Comparison of ENCODE assay signal across 13 mouse cellular contexts in the genomic region with DNA sequence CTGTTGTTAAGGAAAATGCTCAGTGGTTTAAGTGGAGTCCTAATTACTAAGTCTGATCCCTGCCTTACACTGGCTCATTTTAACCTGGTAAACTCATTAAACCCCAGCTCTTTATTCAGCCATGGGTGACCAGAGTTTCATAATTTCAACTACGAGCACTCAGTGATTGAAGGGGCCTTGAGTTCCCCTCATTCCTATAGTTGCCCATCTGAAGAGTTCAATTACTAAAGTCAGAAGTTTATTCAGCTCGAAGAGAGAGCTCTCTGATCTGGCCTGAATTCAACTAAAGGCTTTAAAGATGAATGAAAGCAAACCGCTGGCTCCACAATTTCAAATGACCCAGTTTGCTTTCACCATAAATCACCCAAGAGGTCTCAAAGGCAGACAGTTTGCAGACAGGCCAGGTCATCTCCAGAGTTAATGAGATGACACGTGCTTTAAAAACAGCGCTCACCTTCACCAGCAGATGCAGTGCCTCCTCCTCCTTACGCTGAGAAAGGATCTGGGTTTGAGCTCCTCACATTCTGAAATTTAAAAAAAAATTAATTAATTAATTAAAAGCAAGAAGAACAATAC.
DNase-seq lines count a peak whose midpoint lies in the region; ATAC-seq and TF ChIP-seq lines count a peak whose summit lies in the region.
"Had no signal": no experiment of that assay in that cellular context is flagged by ENCODE, and none has a peak within 500 bp of the region (broad histone marks: within the 10 kb centered on the region; RNA-seq: fewer than 3 reads in every experiment).

No protein-coding gene starts in this region.

- peaks cover 9% of the 10 kb centered on the region for H3K4me1 ChIP-seq in forebrain, embryonic 14.5 days (ENCODE audit: control insufficient read depth, insufficient read depth, low read length)
- peaks cover 16% of the 10 kb centered on the region for H3K4me1 ChIP-seq in forebrain, embryonic 15.5 days
- H3K4me1 ChIP-seq in kidney, postnatal 0 days (replicated peaks; ENCODE audit: insufficient read depth, low read length) = peaks cover 5% of the 10 kb centered on the region; the same call in 1 of the 2 replicates
- peaks cover 19% of the 10 kb centered on the region for H3K4me1 ChIP-seq in neural tube, embryonic 15.5 days
- H3K4me1 ChIP-seq: heart, embryonic 12.5 days; liver, embryonic 15.5 days had no signal

- H3K27ac ChIP-seq in forebrain, embryonic 14.5 days (ENCODE audit: low read depth, low read length) = no peak overlapping the region
- H3K27ac ChIP-seq in forebrain, embryonic 15.5 days (replicated peaks) = no peak overlapping the region
- H3K27ac ChIP-seq in kidney, postnatal 0 days = no peak overlapping the region
- no peak overlapping the region for H3K27ac ChIP-seq in neural tube, embryonic 15.5 days (replicated peaks)
- H3K27ac ChIP-seq: liver, embryonic 15.5 days had no signal

- H3K27me3 ChIP-seq in forebrain, embryonic 14.5 days (replicated peaks; ENCODE audit: control insufficient read depth, insufficient read depth, low read length) = no peaks in the 10 kb centered on the region
- no peaks in the 10 kb centered on the region for H3K27me3 ChIP-seq in forebrain, embryonic 15.5 days
- H3K27me3 ChIP-seq in kidney, postnatal 0 days (ENCODE audit: insufficient read depth, low read length) = no peaks in the 10 kb centered on the region
- H3K27me3 ChIP-seq in neural tube, embryonic 15.5 days (replicated peaks) = no peaks in the 10 kb centered on the region
- H3K27me3 ChIP-seq: heart, embryonic 12.5 days; liver, embryonic 15.5 days had no signal

- WGBS in forebrain, embryonic 14.5 days = 21% methylated on average over 6 of the region's 6 CpGs
- 17% methylated on average over 6 of the region's 6 CpGs for WGBS in forebrain, embryonic 15.5 days
- WGBS in kidney, postnatal 0 days = 16% methylated on average over 6 of the region's 6 CpGs
- 15% methylated on average over 6 of the region's 6 CpGs for WGBS in neural tube, embryonic 15.5 days

- DNase-seq in forebrain, embryonic 14.5 days (ENCODE audit: low spot score) = no peak
- DNase-seq in kidney, postnatal 0 days (ENCODE audit: low spot score) = peak; percentile 62
- no peak for DNase-seq in kidney, adult 11 months
- peak; percentile 39 for DNase-seq in neural tube, embryonic 10.5 days (ENCODE audit: extremely low spot score, low spot score)
- no peak for DNase-seq in urinary bladder, adult 18-20 months (ENCODE audit: low spot score in 2 of 2)
- DNase-seq: cerebellum, adult 11-12 months; gastrocnemius, postnatal 25 days; heart, postnatal 4 days; thymus, postnatal 36 days had no signal

- H3K36me3 ChIP-seq in forebrain, embryonic 14.5 days (ENCODE audit: control insufficient read depth, insufficient read depth, low read length) = no peaks in the 10 kb centered on the region
- H3K36me3 ChIP-seq in forebrain, embryonic 15.5 days = no peaks in the 10 kb centered on the region
- H3K36me3 ChIP-seq in kidney, postnatal 0 days (ENCODE audit: insufficient read depth, low read length) = no peaks in the 10 kb centered on the region
- no peaks in the 10 kb centered on the region for H3K36me3 ChIP-seq in neural tube, embryonic 15.5 days
- H3K36me3 ChIP-seq: heart, embryonic 12.5 days; liver, embryonic 15.5 days had no signal

- H3K9me3 ChIP-seq in forebrain, embryonic 14.5 days (replicated peaks; ENCODE audit: control insufficient read depth, low read length) = no peaks in the 10 kb centered on the region
- H3K9me3 ChIP-seq in forebrain, embryonic 15.5 days = no peaks in the 10 kb centered on the region
- H3K9me3 ChIP-seq in kidney, postnatal 0 days (replicated peaks; ENCODE audit: low read length) = no peaks in the 10 kb centered on the region
- H3K9me3 ChIP-seq in neural tube, embryonic 15.5 days (replicated peaks) = no peaks in the 10 kb centered on the region
- H3K9me3 ChIP-seq: heart, embryonic 12.5 days; liver, embryonic 15.5 days had no signal

- no peak overlapping the region for H3K9ac ChIP-seq in forebrain, embryonic 14.5 days (ENCODE audit: low read length)
- H3K9ac ChIP-seq in forebrain, embryonic 15.5 days (replicated peaks) = no peak overlapping the region
- H3K9ac ChIP-seq in kidney, postnatal 0 days (ENCODE audit: low read depth, low read length) = no peak overlapping the region
- no peak overlapping the region for H3K9ac ChIP-seq in neural tube, embryonic 15.5 days (replicated peaks)
- H3K9ac ChIP-seq: heart, embryonic 12.5 days; liver, embryonic 15.5 days had no signal

- ATAC-seq in forebrain, embryonic 14.5 days = 0 out of 2 replicates have a peak, but pooled peaks have one; percentile 20
- ATAC-seq in forebrain, embryonic 15.5 days (replicated peaks) = no peak
- ATAC-seq in kidney, postnatal 0 days (replicated peaks; ENCODE audit: low FRiP score, low read depth) = no peak
- no peak for ATAC-seq in neural tube, embryonic 15.5 days (ENCODE audit: low FRiP score)

- no peak for TF ChIP-seq CTCF in kidney, postnatal 0 days (IDR thresholded peaks at IDR 0.05; ENCODE audit: low read depth)

- no peak overlapping the region for H3K4me3 ChIP-seq in forebrain, embryonic 14.5 days (ENCODE audit: low read depth, low read length)
- no peak overlapping the region for H3K4me3 ChIP-seq in forebrain, embryonic 15.5 days
- H3K4me3 ChIP-seq in kidney, postnatal 0 days (replicated peaks; ENCODE audit: low read depth, low read length) = no peak overlapping the region
- H3K4me3 ChIP-seq in neural tube, embryonic 15.5 days (replicated peaks) = no peak overlapping the region
- H3K4me3 ChIP-seq: heart, embryonic 12.5 days; liver, embryonic 15.5 days had no signal

- no peak overlapping the region for H3K4me2 ChIP-seq in forebrain, embryonic 14.5 days (ENCODE audit: low read length)
- no peak overlapping the region for H3K4me2 ChIP-seq in forebrain, embryonic 15.5 days (replicated peaks)
- no peak overlapping the region for H3K4me2 ChIP-seq in kidney, postnatal 0 days (ENCODE audit: low read length)
- no peak overlapping the region for H3K4me2 ChIP-seq in neural tube, embryonic 15.5 days
- H3K4me2 ChIP-seq: heart, embryonic 12.5 days; liver, embryonic 15.5 days had no signal

Comparison
In these comparisons a context has a peak if more than half of its experiments do, and no peak if none do; other contexts are left out.
1. DNase-seq: peak in kidney, postnatal 0 days (single experiment) and neural tube, embryonic 10.5 days (single experiment); none in forebrain, embryonic 14.5 days (single experiment), kidney, adult 11 months (single experiment) and urinary bladder, adult 18-20 months (0 of 2).